Mouse (Mus musculus): ENCODE measurements around the gene Lcn10. TPM values are rescaled to one million over a fixed set of nuclear protein-coding genes. Genes with fewer than 3 reads are reported as not detected.
A peak's percentile ranks its signal among the peaks of the same experiment; 100 is the strongest.
"Not testable (repeated sequence)": the region's sequence is repeated elsewhere in the genome, so short reads cannot be mapped to it uniquely, and the experiment has no call there.

Gene Lcn10
- polyA plus RNA-seq, 2 experiments from 2014 or later, result not detected

DNA sequence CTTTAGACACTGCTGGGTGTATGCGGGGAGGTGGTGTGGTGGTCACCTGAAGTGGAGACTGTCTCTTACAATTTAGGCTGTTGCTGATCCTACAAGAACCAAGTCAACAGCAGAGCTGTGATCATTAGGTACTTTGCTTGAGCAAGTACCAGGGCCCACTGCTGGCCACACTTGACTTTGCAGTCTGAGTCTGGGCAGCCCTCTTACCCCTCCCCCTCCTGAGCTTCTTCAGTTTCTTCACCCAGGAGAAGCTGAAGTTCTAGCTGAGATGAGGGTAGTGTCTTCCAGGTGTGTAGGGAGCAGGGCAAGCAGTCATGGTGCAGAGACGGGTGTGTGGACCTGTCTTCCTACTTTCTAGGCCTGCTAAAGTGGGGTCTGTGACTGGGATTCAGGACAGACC is 25.6 kb downstream of the Lcn10 start:
- ATAC-seq, result peak; percentile 38

DNA sequence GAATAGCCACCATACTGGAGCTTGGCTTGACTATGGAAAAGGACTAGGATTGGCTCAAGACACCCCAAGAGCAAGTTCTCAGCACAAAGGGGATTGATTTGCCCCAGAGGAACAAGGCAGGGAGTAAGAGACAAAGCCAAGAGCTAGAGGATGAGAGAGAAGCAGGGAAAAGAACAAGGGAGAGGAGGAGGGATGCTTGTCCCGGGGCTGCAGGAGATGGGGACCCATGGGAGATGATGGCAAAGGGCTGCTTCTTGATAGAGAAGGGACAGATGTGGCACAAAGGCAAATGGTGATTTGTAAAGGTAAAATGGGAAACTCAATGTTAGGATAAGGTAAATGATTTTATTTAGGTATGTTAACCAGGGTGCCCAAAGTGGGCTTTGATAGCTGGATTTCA is 26.5 kb downstream of the Lcn10 start:
- not testable (repeated sequence) for ATAC-seq

DNA sequence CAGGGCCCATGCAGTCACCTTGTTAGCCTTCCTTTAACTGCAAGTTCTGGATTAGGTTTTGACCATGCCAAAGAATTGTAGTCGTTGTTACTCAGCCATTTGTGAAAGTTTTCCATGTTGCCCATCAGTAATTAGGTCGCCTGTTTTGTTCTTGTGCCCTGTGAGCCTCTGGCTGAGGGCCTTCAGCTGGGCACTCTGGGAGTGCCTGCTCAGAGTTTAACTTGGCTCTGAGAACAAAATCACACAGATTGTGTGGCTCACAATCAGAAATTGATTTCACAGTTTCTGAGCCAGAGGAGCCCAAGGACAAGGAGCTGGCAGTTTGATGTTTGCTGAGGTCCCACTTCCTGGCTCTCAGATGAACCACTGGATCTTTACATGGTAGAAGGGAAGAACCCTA is 27.3 kb downstream of the Lcn10 start:
- ATAC-seq, result not testable (repeated sequence)

DNA sequence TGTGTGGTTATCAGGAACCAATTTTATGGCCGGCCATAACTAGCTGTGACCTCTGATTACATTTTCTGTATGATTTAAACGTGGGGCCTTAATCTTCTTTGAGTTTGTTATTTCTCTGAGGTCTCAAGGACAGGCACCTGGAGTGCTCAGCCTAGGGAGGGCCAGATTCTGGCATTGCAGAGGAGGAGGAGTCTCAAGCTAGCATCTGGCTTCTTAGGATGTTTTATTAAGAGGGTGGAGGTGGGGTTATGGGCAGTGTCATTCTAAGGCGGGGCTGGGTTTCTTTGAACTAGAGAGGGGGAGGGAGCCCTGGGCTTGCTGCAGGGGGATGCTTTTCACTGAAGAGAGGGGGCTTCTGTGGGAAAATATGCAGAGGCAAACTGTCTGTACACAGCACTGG is 29.1 kb downstream of the Lcn10 start:
- ATAC-seq, result not testable (repeated sequence)

DNA sequence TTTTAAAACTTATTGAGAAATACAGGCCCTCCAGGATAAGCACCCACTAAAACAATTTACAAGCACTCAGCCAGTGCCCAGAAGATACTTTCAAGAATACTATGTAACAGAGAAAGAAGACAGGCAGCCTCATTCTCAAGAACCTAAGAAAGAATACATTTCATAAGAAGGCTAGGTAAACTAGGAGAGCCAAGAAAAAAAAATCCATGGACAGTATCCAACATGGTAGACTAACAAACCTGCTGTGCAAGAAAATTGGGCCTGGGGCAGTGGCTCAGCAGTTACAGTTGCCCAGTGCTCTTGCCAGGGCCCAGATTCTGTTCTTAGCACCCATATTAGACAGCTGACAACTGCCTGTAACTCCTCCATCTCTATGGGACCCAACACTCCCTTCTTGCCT is 34.7 kb downstream of the Lcn10 start:
- ATAC-seq, result no peak

DNA sequence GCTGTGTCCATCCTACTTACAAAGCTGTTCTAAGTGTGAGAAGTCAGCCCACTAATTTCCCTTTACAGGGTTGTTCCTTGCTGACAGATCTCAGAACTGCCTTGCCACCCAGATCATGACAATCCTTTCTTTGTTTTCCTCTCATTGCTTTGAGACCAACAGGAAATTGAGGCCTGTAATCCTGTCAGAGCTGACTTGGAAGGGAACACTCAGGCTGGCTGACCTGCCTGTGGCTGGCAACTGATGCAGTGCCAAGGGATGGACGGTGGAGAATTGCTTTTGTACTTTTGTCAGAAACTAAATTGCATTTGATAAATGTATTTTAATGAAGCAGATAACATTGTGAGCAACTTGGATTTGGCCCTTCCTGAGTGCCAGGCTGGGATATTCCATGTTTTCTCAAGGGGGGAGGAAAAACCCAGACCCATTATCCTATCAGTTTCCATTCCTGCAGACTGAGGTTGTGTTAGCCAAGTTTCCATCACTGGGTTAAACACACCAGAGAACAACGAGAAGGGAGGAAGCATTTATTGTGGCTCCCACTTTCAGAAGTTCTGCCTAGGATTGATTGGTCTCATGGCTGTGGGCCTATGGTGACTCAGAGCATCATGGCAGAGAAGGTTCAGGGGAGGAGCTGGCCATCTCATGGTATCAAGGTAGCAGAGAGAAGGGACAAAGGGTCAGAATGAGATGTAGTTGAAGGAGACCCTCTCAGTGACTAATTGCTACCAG is 50.8 kb downstream of the Lcn10 start:
- ATAC-seq, result no peak

Other genes starting within 250 kb of the Lcn10 start
- gene Clic3, start 225.9 kb upstream of the Lcn10 start, polyA plus RNA-seq (2017; shearing (Covaris generic)), result 1 to 10 TPM; 2.0 to 2.2 TPM
- gene Paxx, start 221.6 kb upstream of the Lcn10 start, polyA plus RNA-seq (2017; shearing (Covaris generic)), result 10 to 100 TPM; 72.8 to 74.8 TPM
- gene Ptgds, start 212.7 kb upstream of the Lcn10 start, polyA plus RNA-seq (2017; shearing (Covaris generic)), result not detected
- gene Lcn12, start 188.8 kb upstream of the Lcn10 start, polyA plus RNA-seq (2017; shearing (Covaris generic)), result not detected
- gene Fbxw5, start 182.0 kb upstream of the Lcn10 start, polyA plus RNA-seq (2017; shearing (Covaris generic)), result 10 to 100 TPM; 51.3 to 71.1 TPM
- 1 to 10 TPM; 3.1 to 3.2 TPM for gene C8g, start 181.0 kb upstream of the Lcn10 start, polyA plus RNA-seq (2017; shearing (Covaris generic))
- gene Traf2, start 135.8 kb upstream of the Lcn10 start, polyA plus RNA-seq (2017; shearing (Covaris generic)), result 10 to 100 TPM; 60.9 to 67.0 TPM
- 100 to 1,000 TPM; 290 to 402 TPM for gene Edf1, start 124.9 kb upstream of the Lcn10 start, polyA plus RNA-seq (2017; shearing (Covaris generic))
- under 1 TPM; 0.40 to 0.91 TPM for gene Mamdc4, start 107.9 kb upstream of the Lcn10 start, polyA plus RNA-seq (2017; shearing (Covaris generic))
- gene Phpt1, start 107.5 kb upstream of the Lcn10 start, polyA plus RNA-seq (2017; shearing (Covaris generic)), result 10 to 100 TPM; 55.3 to 61.6 TPM
- under 1 TPM in 1 of 2 experiments, not detected in 1; 0.07 TPM for gene Ajm1, start 101.0 kb upstream of the Lcn10 start, polyA plus RNA-seq (2017; shearing (Covaris generic))
- 10 to 100 TPM; 16.1 to 19.8 TPM for gene Rabl6, start 74.2 kb upstream of the Lcn10 start, polyA plus RNA-seq (2017; shearing (Covaris generic))
- not detected for gene Ccdc183, start 65.0 kb upstream of the Lcn10 start, polyA plus RNA-seq (2017; shearing (Covaris generic))
- 1 to 10 TPM in 1 of 2 experiments, not detected in 1; 1.8 TPM for gene Tmem141, start 60.7 kb upstream of the Lcn10 start, polyA plus RNA-seq (2017; shearing (Covaris generic))
- 1 to 10 TPM in 1 of 2 experiments, under 1 TPM in 1; 0.83 to 1.7 TPM for gene Fcna, start 54.7 kb upstream of the Lcn10 start, polyA plus RNA-seq (2017; shearing (Covaris generic))
- not detected for gene Lcn8, start 29.6 kb upstream of the Lcn10 start, polyA plus RNA-seq (2017; shearing (Covaris generic))
- gene Lcn5, start 24.8 kb upstream of the Lcn10 start, polyA plus RNA-seq (2017; shearing (Covaris generic)), result not detected
- gene Lcn6, start 5.9 kb upstream of the Lcn10 start, polyA plus RNA-seq (2017; shearing (Covaris generic)), result not detected
- not detected for gene Obp2a, start 17.3 kb downstream of the Lcn10 start, polyA plus RNA-seq (2017; shearing (Covaris generic))
- gene Bmyc, start 24.0 kb downstream of the Lcn10 start, polyA plus RNA-seq (2017; shearing (Covaris generic)), result 10 to 100 TPM; 61.8 to 76.5 TPM
- gene Obp2b, start 54.3 kb downstream of the Lcn10 start, polyA plus RNA-seq (2017; shearing (Covaris generic)), result not detected
- gene Lcn3, start 82.8 kb downstream of the Lcn10 start, polyA plus RNA-seq (2017; shearing (Covaris generic)), result not detected
- gene Lcn11, start 94.3 kb downstream of the Lcn10 start, polyA plus RNA-seq (2017; shearing (Covaris generic)), result not detected
- not detected for gene Gm13539, start 99.5 kb downstream of the Lcn10 start, polyA plus RNA-seq (2017; shearing (Covaris generic))
- gene Glt6d1, start 133.1 kb downstream of the Lcn10 start, polyA plus RNA-seq (2017; shearing (Covaris generic)), result not detected
- not detected for gene Lcn9, start 140.4 kb downstream of the Lcn10 start, polyA plus RNA-seq (2017; shearing (Covaris generic))
- under 1 TPM in 1 of 2 experiments, not detected in 1; 0.38 TPM for gene Sohlh1, start 164.5 kb downstream of the Lcn10 start, polyA plus RNA-seq (2017; shearing (Covaris generic))
- under 1 TPM in 1 of 2 experiments, not detected in 1; 0.34 TPM for gene Kcnt1, start 181.0 kb downstream of the Lcn10 start, polyA plus RNA-seq (2017; shearing (Covaris generic))

Data from activated CD4-positive, CD25-positive, alpha-beta regulatory T cell, adult 4 months (primary cell).